Mouse (Mus musculus): ENCODE results near the gene Stam.

DNA sequence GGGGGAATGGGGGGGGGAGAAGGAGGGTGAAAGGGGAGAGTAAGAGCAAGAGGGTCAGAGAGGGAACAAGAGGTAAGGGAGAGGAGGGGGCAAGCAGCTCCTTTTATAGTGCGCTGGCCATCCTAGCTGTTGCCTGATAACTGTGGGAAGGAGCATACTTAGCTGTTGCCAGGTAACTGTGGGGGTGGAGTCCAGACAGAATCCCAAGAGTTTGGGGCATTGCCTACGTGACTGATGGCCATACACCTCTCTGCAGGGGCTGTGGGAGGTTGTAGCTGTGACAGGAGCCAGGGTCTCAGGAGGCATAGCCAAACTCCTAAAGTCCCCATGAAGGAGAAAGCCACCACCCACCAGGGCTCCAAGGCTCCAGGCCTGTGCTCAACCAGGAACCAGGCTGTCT is 66.1 kb downstream of the Stam start:
- no peak for TF ChIP-seq POLR2A (IDR thresholded peaks at IDR 0.05; ENCODE audit: low read depth, low read length)
- no peak for TF ChIP-seq CTCF (IDR thresholded peaks at IDR 0.05; ENCODE audit: borderline replicate concordance, insufficient read depth, low read length)

All from embryonic fibroblast, embryonic 13.5 days (primary cell).